Mouse (Mus musculus): ENCODE results near the gene Map4k2.

The Map4k2 gene

GRCm38 (mm10) chr19:6377327-6378040 lies 36.5 kb downstream of the Map4k2 start:
- no peak for DNase-seq (ENCODE audit: low spot score in 2 of 2)

DNA sequence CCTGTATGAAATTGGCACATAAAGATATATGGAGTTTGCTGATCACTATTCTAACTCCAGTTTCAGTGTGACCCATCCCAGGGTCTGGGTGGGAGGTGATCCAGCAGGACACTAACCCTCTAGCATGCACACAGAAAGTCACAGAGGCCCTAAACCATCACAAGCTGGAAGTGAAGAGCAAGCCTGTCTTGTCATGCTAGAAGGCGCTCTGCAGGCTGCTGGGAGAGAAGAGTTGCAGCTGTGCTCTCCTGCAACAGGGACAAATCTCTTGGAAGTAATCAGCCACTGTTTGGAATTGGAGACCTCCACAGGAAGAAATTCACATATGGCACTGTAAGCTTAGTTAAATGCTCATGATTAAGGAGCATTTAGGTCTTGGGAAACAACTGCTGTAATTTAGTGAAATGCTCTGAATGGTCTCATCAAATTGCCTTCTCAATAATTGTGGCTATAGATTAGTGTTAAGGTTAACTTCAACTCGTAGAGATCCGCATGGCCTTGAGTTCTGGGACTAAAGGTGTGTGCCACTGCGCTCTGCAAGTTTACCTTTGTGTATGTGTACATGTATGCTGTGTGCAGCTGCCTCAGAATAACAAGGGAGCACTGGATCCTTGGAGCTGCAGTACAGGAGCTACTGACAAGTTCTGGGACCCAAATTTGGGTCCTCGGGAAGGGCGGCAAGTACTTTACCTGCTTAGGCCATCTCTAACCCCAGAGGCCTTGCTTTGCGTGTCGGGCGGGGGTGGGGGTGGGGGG lies 39.7 kb downstream of the Map4k2 start:
- no peak for DNase-seq (ENCODE audit: low spot score in 2 of 2)

GRCm38 (mm10) chr19:6381238-6381637 lies 40.3 kb downstream of the Map4k2 start:
- DNase-seq (ENCODE audit: low spot score in 2 of 2), result no peak

DNA sequence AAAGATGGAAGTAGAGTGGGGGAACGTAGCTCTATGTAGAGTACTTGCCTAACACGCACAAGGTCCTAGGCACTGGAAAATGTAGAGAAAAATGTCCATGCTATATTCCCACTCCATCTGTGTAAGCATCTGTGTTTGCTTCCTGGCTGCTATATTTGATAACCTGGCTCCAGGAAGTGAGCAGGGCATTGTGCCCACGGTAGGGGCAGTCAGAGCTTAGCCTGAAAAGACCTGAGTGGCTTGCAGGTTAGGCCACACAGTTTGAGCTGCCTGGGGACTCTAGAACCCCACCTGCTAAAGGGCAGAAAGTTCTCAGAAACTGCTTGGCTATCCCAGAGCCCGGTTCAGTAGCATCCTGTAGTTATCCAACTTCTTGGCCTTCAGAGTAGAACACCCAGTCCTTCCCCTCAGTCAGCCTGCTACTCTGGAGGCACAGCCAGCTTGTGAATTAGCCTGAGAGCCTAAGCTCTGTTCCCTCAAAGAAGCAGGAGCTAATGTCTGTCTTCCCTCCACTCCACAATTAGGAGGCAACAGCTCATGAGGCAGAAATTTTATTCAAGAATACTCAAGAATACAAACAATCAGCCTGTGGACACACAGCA lies 41.5 kb downstream of the Map4k2 start:
- DNase-seq (ENCODE audit: low spot score in 2 of 2), result no peak

DNA sequence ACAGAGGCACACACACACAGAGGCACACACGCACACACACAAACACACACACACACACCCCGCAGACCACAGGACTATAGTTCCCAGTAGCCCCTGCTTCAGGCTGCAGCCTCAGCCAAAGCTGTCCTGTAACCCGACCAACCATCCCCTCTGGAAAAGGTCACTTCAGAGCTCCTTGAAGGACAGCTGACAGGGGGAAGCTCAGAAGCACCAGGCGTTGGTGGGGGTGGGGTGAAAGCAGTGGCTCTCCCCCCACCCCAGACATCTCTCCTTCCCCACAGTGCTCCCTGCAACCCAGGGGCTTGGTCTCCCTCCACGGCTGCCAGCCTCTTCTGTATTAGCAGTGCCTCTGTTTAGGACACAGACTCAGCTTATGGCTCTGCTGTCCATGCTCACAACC lies 42.5 kb downstream of the Map4k2 start:
- DNase-seq (ENCODE audit: low spot score in 2 of 2), result no peak

- peak; percentile 52 for DNase-seq (ENCODE audit: low spot score in 2 of 2)
Measured at GRCm38 (mm10) chr19:6384128-6384527, 43.2 kb downstream of the Map4k2 start, which contains the start of gene Pygm. Gene Pygm (plus strand): TSS chr19:6384399.

- DNase-seq (ENCODE audit: low spot score in 2 of 2), result no peak
Measured at GRCm38 (mm10) chr19:6384954-6385353, 44.0 kb downstream of the Map4k2 start.

GRCm38 (mm10) chr19:6385419-6385818 lies 44.5 kb downstream of the Map4k2 start:
- DNase-seq (ENCODE audit: low spot score in 2 of 2), result no peak

GRCm38 (mm10) chr19:6385821-6386220 lies 44.9 kb downstream of the Map4k2 start:
- DNase-seq (ENCODE audit: low spot score in 2 of 2), result no peak

GRCm38 (mm10) chr19:6386234-6386633 lies 45.3 kb downstream of the Map4k2 start:
- no peak for DNase-seq (ENCODE audit: low spot score in 2 of 2)

DNA sequence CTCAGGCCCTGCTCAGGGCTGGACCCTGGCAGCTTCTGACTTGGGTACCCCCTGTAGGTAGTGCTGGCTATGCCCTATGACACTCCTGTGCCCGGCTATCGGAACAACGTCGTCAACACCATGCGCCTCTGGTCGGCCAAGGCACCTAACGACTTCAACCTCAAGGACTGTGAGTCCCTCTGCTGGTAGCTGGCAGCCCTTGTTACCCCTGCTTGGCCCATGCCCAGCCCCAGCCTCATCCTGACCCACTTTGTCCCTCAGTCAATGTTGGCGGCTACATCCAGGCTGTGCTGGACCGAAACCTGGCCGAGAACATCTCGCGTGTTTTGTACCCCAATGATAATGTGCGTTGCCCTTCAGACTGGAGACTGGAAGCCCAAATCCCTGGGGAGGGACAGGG lies 47.1 kb downstream of the Map4k2 start:
- DNase-seq (ENCODE audit: low spot score in 2 of 2), result no peak

- DNase-seq (ENCODE audit: low spot score in 2 of 2), result no peak
Measured at GRCm38 (mm10) chr19:6389803-6390202, 48.9 kb downstream of the Map4k2 start.

DNA sequence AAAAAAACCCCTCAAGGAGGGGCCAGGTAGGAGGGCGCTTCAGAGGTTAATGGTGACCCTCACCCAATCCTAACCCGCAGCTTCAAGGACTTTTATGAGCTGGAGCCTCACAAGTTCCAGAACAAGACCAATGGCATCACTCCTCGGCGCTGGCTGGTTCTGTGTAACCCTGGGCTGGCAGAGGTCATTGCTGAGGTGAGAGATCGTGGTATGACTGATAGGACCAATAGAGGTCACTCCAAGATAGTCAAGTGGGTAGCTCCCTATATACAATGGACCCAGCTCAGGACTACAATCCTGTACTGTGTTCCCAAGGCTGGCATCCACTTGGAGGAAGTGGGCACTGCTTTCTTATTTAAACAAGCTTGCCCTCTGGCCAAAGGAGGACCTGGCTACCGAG lies 49.3 kb downstream of the Map4k2 start:
- DNase-seq (ENCODE audit: low spot score in 2 of 2), result no peak

DNA sequence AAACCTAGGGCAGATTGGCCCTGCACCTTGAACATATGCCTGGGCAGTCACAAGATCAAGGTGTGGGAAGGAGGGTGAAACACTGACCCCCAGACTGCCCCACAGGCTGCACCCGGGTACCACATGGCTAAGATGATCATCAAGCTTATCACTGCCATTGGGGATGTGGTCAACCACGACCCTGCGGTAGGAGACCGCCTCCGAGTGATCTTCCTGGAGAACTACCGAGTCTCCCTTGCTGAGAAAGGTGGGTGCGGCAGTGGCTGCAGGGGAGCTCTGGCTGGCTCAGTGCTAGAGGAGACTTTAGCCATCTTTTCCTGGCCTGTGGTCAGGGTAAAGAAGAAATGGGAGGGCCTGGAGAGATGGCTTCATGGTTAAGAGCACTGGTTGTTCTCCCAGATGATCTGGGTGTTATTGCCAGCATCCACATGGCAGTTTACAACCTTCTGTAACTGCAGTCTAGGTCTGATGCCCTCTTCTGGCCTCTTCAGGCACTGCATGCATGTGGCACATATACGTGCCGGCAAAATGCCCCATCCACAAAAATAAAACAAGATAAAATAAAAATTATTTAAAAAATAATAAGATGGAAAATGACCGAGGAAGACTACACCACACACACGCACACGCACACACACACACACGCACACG lies 51.9 kb downstream of the Map4k2 start:
- DNase-seq (ENCODE audit: low spot score in 2 of 2), result no peak

DNA sequence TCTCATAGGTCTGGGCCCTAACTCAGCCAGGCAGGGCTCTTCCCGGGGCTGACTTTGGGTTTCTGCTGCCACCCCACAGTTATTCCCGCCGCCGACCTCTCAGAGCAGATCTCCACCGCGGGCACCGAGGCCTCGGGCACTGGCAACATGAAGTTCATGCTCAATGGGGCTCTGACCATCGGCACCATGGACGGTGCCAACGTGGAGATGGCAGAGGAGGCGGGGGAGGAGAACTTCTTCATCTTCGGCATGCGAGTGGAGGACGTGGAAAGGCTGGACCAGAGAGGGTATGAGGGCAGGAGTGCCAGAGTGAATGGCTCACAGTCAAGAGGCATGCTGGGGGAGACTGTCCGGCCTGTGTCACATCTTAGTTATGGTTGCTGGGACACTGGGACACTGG lies 52.7 kb downstream of the Map4k2 start:
- DNase-seq (ENCODE audit: low spot score in 2 of 2), result no peak

GRCm38 (mm10) chr19:6396237-6396636 lies 55.3 kb downstream of the Map4k2 start:
- DNase-seq (ENCODE audit: low spot score in 2 of 2), result no peak

DNA sequence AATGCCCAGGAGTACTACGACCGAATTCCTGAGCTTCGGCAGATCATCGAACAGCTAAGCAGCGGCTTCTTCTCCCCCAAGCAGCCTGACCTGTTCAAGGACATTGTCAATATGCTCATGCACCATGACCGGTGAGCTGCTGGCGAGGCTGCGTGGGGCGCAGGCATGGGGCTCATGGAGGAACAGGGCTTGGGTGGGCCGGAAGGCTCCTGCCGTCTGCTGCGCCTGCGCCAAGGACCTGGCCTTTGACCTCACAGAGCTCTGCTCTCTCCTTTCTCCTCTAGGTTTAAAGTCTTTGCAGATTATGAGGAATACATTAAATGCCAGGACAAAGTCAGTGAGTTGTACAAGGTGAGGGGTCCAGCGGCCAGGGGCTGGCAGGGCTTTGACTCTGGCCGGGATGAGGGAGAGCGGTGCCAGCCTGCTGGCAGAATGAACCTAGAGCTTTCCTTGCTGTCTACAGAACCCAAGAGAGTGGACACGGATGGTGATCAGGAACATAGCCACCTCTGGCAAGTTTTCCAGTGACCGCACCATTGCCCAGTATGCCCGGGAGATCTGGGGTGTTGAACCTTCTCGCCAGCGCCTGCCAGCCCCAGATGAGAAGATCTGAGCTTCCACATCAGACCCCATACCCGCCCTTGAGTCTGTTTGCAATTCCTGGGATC lies 56.8 kb downstream of the Map4k2 start:
- DNase-seq (ENCODE audit: low spot score in 2 of 2), result no peak

DNA sequence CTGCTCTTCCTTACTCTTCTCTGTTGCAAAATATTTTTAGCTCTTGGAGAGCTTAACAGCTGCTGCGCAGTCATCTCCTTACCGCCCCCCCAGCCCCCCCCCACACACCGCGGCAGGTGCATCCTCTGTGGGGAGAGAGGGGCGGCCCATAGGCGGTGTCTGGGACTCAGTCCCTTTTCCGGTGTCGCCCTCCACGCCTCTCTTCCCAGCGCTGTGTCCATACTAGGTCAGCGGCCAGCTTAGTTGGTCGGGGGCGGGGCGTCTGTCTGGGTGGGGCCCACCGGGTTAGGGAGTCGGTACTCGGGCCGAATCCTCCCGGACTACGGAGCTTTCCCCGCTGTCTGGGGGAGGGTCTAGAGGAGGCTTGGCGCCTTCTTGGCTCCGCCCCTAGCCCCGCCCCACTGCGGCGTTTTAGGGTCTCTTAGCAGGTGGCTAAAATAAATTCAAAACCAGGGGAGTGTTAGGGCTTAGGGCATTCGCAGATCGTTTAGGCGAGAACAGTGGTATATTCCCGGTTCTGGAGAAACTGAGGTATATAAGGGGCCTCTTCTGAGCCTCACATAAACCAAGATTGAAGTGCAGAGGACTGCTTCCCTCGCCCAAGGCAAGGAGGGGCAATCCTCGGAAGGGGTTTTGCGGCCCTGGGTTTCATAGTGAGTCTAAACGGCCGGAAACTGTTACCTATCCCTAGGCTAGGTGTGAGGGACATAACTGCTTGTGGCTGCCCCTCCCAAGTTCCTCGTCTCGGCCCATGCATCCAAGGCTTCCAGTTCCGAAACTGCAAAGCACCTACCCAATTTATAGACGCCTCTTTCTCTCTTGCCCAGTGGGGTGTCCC lies 57.7 kb downstream of the Map4k2 start:
- DNase-seq (ENCODE audit: low spot score in 2 of 2), result no peak

DNA sequence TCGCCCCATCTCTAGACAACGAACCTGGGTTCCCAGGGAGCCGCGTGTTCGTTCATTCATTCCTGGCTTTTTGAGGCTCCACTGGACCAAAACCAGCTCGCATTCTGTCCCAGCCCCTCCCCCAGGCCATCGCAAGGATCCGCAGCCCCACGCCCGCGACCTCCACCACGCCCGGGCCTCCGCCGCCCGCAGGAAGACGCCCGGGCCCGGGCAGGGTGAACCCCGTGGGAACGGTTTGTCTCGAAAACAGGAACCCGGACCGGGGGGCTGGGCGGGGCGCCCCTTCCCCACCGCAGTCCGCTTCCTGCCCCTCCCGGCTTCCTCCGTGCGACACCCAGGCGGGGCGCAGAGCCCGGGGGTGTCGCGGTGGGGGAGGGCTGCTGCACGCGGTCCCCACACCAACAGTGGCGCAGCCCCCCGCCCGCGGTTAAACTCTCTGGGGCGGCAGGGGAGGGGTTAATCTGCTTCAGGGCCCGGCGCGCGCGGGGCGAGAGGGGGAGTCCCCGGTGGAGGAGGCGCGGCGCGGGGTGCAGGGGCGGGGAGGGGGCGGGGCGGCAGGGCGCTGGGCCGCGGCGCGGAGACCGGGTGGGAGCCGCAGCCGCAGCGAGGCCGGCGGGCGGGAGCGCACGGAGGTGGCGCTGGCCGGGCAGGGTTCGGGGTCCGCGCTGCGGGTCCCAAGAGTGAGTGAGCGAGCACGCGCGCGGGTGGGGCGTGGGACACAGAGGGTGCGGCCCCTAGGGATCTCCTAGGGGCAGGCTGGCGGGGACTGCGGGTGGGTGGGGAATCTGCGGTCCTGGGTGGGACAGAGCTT lies 58.6 kb downstream of the Map4k2 start, which contains the start of gene Rasgrp2:
TSS of gene Rasgrp2 (plus strand) at position 56 of the 811 bp plus-strand sequence.
- no peak for DNase-seq (ENCODE audit: low spot score in 2 of 2)
